Mouse (Mus musculus): ENCODE data around the gene Trpv3.
"Not testable (repeated sequence)": the region's sequence is repeated elsewhere in the genome, so short reads cannot be mapped to it uniquely, and the experiment has no call there.

DNA sequence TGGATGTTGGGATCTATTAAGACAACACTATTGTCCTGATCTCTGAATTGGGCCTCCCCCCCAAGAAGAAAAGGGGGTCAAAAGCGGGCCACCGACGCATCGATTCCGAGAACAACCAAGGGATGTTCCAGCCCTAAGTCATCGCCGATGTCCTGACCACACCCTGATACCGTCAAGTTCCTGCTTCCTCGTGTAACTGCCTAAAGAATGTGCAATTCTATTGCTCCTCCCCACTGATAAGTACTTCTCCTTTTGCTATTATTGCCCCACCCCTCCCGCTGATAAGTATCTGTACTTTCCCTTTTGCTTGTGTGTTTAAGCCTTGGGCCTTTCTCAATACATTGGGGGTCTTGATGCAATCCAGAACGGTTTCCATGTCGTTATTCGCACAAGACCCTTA lies 53.9 kb downstream of the Trpv3 start:
- TF ChIP-seq MAX (IDR thresholded peaks at IDR 0.05); MYOG (IDR thresholded peaks at IDR 0.05; ENCODE audit: control insufficient read depth, extremely low read depth, insufficient read length); CTCF (IDR thresholded peaks at IDR 0.05; ENCODE audit: control insufficient read depth, insufficient read depth, insufficient read length); USF1 (IDR thresholded peaks at IDR 0.05; ENCODE audit: low read depth); CEBPB (IDR thresholded peaks at IDR 0.05; ENCODE audit: low read depth): not testable (repeated sequence)
